Mouse (Mus musculus): ENCODE data around the gene Rps6kc1. TPM values are rescaled to one million over a fixed set of nuclear protein-coding genes. Genes with fewer than 3 reads are reported as not detected.

Rps6kc1 gene
- polyA plus RNA-seq, 1 experiment: 36.2 TPM

DNA sequence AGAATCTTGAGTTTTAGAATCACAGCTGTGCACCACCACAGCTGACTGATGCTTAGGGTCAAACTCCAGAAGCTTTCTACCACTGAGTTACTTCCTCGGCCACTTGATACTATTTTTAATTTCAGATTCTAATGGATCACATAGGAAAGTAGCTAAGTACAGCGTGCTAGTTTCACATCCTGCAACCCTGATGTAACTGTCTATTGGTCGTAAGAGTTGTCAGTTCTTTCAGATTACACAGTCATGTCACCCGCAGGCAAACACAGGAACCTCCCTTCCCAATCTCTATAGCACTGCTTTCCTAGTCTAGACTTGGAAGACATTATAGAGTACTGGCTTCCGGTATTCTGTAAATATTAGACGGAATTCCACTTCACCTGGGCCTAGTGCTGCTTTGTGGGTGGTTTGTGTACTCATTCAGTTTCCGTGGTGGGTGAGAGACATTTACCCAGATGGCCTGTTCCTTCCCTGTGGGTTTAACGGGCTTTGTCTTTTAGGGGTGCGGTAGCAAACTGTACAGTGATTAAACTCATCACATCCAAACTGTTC lies 85.0 kb downstream of the Rps6kc1 start:
- TF ChIP-seq GATA1 (IDR thresholded peaks at IDR 0.05; ENCODE audit: low read length): no peak

DNA sequence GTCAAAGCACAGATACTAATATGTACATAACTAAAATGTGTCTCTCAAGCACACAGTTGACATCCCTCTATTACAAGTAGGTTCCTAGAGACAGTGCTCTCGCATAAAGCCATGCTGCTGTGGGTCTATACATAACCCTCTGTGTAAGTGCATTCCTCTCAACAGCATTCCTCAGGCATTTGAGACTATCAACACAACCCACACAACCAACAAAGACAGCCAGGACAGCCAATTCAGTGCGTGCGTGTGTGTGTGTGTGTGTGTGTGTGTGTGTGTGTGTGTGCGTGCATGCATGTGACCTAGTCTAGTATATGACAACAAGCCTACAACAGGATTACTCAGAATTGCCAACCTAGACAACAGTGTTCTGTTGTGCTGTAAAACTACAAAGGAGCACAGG lies 87.8 kb downstream of the Rps6kc1 start:
- no peak for TF ChIP-seq GATA1 (IDR thresholded peaks at IDR 0.05; ENCODE audit: low read length)

DNA sequence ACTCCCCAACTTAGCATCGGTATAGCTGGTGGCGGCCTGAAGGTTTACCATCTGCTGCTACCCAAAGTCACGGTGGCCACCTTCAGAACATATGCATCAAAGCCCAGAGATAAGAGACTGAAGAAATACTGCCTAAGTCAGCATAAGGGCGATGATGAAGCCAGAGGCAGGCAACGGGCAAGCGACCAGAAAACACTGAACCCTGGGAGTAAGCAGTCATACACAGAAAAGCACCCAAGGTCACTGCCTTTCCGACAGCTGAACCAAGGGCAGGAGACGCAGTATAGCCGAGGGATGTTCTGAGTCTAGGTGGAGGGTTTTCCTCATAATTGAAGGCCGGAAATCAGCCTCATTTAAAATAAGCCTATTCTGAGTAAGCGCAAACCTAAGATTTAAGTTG lies 95.4 kb downstream of the Rps6kc1 start:
- TF ChIP-seq GATA1 (IDR thresholded peaks at IDR 0.05; ENCODE audit: low read length): no peak

DNA sequence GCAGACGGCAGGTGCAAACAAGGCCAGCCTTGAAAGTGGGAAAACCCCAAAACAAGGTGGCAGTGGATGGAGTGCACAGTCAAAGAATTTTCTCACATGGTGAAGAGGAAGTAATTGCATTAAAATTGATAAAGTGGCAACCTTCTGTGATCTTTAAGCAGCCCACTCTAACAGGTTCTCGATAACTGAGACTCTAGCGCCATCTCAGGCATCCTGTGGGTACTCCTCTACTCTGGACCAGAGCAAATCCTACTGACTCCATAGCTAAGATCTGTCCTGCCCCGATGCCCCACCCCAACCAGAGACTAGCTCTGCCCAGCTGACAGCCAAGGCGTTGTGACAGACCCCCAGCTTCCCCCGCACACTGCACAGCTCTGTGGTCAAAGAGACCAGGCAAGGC lies 101.2 kb downstream of the Rps6kc1 start:
- no peak for TF ChIP-seq GATA1 (IDR thresholded peaks at IDR 0.05; ENCODE audit: low read length)

DNA sequence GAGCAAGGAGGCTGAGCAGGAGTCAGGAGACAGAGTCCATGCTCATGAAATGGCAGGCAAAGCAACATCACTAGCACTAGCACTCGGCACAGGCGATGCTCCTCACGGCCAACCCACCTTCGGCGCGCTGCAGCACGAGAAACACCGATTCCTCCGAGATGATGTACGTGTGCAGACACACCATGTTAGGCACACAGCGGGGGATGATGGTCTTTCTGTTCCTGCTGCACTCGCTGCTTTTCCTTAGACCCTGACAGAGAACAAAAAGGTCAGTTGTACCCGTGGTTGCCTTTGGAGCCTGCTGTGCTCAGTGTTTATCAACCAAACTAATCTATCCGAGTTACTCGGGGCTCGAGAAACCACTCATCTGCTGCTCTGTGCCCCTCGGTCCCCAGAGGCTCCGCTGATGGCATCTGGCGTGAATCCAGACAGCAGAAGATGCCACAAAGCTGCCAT lies 102.8 kb downstream of the Rps6kc1 start:
- no peak for TF ChIP-seq GATA1 (IDR thresholded peaks at IDR 0.05; ENCODE audit: low read length)

DNA sequence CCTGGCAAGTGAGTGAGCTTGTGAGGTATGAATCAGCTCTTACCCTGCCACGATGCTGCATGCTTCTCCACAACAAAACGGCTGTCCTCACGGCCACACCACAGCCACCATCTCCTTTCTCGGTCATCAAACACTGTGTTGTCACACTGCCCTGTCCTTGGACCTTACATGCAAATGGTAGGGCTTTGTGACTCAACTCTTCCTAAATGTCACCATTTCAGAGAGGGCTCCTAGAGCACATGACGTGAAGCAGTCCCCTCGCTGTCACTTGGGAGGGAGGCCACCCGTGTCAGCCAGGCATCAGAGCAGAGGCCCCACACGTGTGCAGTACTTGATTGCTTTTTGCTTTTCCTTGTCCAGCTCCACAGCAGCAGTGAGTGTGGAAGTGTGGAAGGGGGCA lies 104.8 kb downstream of the Rps6kc1 start:
- no peak for TF ChIP-seq GATA1 (IDR thresholded peaks at IDR 0.05; ENCODE audit: low read length)

DNA sequence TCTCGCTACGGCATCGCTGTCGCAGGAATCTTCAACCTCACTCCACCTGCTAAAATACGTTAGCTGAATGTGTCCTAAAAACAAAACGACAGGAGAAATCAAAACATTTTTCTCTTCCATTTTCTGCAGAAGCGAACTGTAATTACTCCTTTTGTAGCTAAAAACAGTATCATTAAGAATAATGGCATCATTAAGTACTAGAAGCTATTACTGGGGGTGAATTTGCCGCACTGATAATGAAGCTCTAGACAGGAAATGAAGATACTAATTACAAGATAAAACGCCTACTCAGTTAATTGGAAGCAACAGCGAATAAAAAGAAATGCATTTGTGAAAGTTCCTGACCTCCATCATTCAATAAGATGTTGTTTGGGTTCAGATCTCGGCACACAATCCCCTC lies 112.9 kb downstream of the Rps6kc1 start:
- TF ChIP-seq GATA1 (IDR thresholded peaks at IDR 0.05; ENCODE audit: low read length): no peak

DNA sequence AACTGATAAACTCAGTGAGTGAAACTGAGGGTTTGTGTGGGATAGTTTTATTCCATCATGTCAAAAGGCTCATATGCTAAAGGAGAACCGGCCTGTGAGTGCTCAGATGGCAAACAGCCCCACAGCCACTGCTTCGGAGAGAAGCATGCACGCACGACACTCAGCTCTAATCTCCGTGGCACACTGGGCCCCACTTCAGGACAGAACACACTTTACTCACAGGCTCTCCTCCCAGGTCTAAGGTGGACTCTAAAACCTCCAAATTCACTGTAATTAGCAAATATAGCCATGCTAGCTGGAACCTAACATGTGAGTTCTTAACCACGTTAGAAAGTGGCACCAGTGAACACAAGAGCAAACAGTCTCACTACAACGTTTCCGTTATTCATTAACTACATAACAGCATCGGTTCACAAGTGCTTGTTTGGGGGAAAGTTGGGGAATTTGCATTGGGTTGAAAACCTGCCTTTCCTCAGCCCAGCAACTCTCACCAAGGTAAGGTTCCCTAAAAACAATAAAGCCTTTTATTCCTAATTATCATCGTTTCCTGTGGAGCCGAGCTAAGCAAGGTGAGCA lies 114.0 kb downstream of the Rps6kc1 start:
- no peak for TF ChIP-seq GATA1 (IDR thresholded peaks at IDR 0.05; ENCODE audit: low read length)

DNA sequence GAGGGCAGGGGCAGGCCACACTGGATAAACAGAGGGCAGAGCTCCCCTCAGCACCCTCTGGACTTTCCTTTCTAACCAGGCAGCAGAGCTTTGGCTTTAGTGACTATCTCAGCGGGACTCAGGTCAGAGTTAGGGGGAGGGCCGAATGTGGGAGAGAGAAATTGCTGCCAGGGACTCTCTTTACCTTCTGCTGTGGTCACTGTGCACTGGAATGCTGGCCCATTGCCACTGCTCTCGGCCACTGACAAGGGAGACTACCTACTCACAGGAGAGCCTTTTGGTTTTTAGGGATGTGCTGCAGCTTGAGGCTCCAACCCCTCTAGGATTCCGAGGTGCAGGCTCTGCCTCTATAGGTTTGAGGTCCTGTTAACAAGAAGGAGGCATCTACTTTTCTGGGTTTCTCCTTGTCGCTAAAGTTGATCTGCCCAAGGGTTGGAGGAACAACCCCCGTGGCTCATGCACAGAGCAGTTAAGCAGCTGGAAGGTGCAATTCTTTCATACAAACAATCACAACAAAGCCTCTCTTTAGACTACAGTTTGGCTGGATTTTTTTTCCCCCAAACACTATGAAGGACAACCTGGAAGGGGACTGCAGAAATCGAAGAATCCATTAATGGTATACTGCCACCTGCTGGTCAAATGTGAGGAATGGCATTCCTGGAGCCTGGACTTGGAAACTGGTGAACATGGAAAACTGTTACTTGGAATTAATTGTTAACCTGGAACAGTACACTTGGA lies 114.7 kb downstream of the Rps6kc1 start:
- TF ChIP-seq GATA1 (IDR thresholded peaks at IDR 0.05; ENCODE audit: low read length): no peak

DNA sequence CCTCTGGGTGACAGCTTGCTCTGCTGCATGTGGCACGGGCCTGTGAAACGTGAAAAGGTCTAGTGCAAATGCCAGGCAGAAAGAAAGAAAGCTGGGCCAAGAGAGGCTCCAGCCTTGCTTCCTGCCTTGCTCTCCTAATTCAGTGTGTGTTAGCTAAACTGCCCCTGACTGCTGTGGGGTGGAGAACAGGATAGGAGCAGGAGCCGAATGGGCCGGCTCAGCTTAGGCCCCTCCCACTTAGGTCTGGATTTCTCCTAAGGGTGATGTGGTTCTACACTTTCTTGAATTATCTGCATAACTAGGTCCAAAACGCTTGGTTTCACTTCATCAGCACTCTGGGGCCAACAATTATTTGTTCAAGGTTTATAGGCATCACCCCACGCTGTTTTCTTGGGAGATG lies 119.9 kb downstream of the Rps6kc1 start:
- no peak for TF ChIP-seq GATA1 (IDR thresholded peaks at IDR 0.05; ENCODE audit: low read length)

DNA sequence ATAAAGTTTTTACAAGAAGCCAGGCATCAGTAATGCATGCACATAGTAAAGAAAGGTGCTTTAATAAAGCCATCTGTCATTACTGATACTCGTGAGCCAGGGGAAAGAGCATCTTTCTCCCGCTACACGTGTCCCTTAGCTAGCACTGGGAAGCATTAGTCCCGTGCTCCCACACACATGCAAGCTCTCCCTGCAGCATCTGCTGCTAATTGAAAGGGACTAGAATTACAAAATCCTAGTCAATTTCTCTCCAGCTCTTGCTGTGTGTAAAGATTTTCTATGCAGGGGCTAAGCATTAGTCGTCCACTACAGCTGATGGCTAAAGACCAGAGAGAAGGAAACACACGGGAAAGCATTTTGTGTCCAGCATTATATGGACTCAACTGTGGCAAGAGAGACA lies 120.8 kb downstream of the Rps6kc1 start:
- TF ChIP-seq GATA1 (IDR thresholded peaks at IDR 0.05; ENCODE audit: low read length): no peak

DNA sequence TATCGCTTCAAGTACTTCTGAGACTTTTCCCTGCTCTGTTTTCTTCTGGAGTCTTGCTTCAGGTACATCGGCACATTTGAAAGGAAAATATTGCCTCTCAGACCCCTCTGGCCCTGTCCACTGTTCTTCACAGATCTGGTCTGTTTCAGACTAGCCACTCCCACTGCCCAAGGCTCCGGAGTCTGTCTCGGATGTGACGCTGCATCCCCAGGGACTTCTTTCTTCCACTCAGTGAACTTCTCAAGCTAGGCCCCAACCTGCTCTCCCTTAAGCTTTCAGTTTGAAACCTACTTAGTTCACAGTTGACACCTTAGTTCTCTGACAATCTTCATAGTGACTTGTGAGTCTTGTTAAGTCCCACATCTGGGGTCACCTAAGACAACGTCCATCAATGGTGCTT lies 133.9 kb downstream of the Rps6kc1 start:
- no peak for TF ChIP-seq GATA1 (IDR thresholded peaks at IDR 0.05; ENCODE audit: low read length)

DNA sequence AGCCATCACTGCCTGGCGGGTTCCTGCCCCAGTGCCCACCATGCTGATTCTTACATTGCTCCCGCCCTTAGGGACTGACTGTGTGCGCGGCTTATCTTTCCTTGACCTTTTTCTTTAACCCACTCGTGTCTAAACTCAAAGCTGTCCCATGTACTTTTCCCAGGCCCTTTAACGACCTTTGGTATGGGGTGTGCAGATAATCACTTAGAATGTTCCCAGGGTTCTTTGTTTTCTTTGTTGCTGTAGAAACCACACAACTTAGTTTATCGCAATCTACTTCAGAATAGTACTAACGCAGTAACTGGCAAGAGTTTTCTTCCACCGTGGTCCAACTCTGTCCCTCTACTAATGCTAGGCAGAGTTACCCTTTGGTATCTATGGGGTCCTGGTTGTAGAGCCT lies 135.3 kb downstream of the Rps6kc1 start:
- no peak for TF ChIP-seq GATA1 (IDR thresholded peaks at IDR 0.05; ENCODE audit: low read length)

DNA sequence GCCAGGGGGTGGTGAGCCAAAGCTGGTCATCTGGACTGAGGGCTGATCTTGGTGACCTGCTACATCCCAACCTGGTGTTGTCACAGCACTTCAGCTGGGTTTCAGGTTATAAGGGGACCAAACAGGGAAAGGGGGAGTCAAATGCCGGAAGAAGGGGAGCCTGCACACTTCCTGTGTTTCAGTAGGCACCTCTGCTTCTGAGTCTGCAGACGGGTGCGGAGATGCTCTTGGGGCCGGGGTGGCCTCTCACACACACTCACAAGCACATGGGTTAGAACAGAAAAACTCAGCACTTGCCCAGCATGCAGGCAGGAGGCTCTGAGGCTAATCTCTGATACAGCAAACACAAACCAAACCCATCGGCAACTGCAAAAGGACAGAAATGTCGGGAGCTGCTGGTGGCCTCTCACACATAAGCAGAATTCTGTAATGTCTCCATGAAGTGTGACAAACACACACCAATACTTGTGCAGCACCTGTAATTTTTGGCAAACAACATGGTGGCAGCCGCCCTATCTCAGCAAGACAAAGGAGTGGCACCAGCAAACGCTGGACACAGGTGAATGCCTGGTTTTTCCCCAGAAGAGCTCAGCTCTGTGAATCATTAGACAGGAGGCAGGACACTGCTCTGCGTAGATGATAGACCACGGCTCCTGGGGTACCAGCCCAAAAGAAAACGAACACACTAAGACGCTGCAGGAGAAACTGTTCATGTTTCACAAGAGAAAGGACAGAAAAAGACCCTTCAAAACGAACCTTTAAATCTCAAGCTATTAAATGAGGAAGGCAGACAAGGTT lies 139.3 kb downstream of the Rps6kc1 start:
- no peak for TF ChIP-seq GATA1 (IDR thresholded peaks at IDR 0.05; ENCODE audit: low read length)

DNA sequence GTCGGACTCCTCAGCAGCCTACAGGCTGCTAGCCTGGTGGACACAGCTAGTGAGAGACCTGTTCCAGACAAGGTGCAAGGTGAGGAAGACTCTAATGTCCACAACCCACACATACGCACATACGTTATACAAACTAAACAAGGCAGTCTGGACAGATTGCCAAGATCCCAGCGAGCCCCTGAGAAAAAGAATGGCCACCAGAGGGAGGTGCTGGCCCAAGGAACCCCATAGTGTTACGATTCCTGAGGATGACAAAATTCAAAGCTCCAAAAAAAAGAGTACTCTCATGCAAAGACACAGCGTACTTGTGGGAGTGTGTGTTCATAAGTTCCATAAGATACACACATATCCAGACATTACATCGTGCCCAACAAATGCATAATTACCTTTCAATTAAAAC lies 141.8 kb downstream of the Rps6kc1 start:
- no peak for TF ChIP-seq GATA1 (IDR thresholded peaks at IDR 0.05; ENCODE audit: low read length)

DNA sequence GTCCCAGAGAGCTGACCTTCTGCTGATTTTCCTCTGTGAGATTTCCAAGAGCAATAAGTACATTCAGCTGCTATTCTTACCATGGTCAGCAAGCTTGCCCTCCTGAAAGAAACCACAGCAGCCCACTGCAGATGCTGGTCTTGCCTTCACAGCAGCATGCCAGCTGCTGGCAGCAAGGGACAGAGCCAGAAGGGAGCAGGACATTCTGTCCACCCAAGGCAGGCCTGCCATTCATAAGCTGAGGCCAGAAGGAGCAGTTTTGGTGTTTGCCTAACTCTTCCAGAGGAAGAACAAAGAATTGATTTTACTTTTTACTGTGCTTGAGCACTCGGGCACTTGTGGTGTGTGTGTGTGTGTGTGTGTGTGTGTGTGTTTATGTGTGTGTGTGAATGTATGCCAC lies 143.3 kb downstream of the Rps6kc1 start:
- TF ChIP-seq GATA1 (IDR thresholded peaks at IDR 0.05; ENCODE audit: low read length): no peak
